13 mouse cellular contexts compared by ENCODE assay signal in genomic region chr5:117111064-117111773, GRCm38 (mm10). TPM values are rescaled to one million over a fixed set of nuclear protein-coding genes. Genes with fewer than 3 reads are reported as not detected.
A peak's percentile ranks its signal among the peaks of the same experiment; 100 is the strongest.
DNase-seq lines count a peak whose midpoint lies in the region; ATAC-seq and TF ChIP-seq lines count a peak whose summit lies in the region.
"Had no signal": no experiment of that assay in that cellular context is flagged by ENCODE, and none has a peak within 500 bp of the region (broad histone marks: within the 10 kb centered on the region; RNA-seq: fewer than 3 reads in every experiment).

No protein-coding gene starts in this region.

- no peak overlapping the region for H3K9ac ChIP-seq in hindbrain, postnatal 0 days (replicated peaks; ENCODE audit: low read length)
- no peak overlapping the region for H3K9ac ChIP-seq in midbrain, embryonic 11.5 days (ENCODE audit: low read length)
- H3K9ac ChIP-seq in midbrain, embryonic 16.5 days (ENCODE audit: low read depth, low read length): no peak overlapping the region
- no peak overlapping the region for H3K9ac ChIP-seq in stomach, postnatal 0 days (ENCODE audit: low read length)
- H3K9ac ChIP-seq: liver, postnatal 0 days had no signal

- no peaks in the 10 kb centered on the region for H3K27me3 ChIP-seq in hindbrain, postnatal 0 days (ENCODE audit: insufficient read depth, low read length)
- H3K27me3 ChIP-seq in hindbrain, embryonic 10.5 days (ENCODE audit: insufficient read depth, poor library complexity, severe bottlenecking): no peaks in the 10 kb centered on the region
- H3K27me3 ChIP-seq in midbrain, embryonic 11.5 days (ENCODE audit: control insufficient read depth, insufficient read depth, low read length): no peaks in the 10 kb centered on the region
- no peaks in the 10 kb centered on the region for H3K27me3 ChIP-seq in midbrain, embryonic 16.5 days (ENCODE audit: control insufficient read depth, insufficient read depth, low read depth, low read length)
- no peaks in the 10 kb centered on the region for H3K27me3 ChIP-seq in stomach, postnatal 0 days (ENCODE audit: control insufficient read depth, insufficient read depth, low read length)

- TF ChIP-seq CTCF in hindbrain, postnatal 0 days (IDR thresholded peaks at IDR 0.05; ENCODE audit: low read depth): peak; percentile 27
- 0 out of 2 replicates have a peak, but pooled peaks have one; percentile 28 for TF ChIP-seq CTCF in bone marrow macrophage, adult 2 months (IDR thresholded peaks at IDR 0.05; ENCODE audit: low read depth, low read length)
- TF ChIP-seq CTCF in stomach, postnatal 0 days (IDR thresholded peaks at IDR 0.05; ENCODE audit: low read depth): peak; percentile 29; the same call in 1 of the 2 replicates

- no peaks in the 10 kb centered on the region for H3K4me1 ChIP-seq in hindbrain, postnatal 0 days (ENCODE audit: insufficient read depth, low read length)
- H3K4me1 ChIP-seq in hindbrain, embryonic 10.5 days (replicated peaks): peaks cover 11% of the 10 kb centered on the region
- no peaks in the 10 kb centered on the region for H3K4me1 ChIP-seq in midbrain, embryonic 11.5 days (ENCODE audit: control insufficient read depth, insufficient read depth, low read length)
- peaks cover 9% of the 10 kb centered on the region for H3K4me1 ChIP-seq in midbrain, embryonic 16.5 days (ENCODE audit: control insufficient read depth, insufficient read depth, low read length)
- H3K4me1 ChIP-seq in bone marrow macrophage, adult 2 months (ENCODE audit: control insufficient read depth, insufficient read depth, low read length): 0 out of 2 replicates have a peak, but pooled peaks cover 2% of the 10 kb centered on the region
- no peaks in the 10 kb centered on the region for H3K4me1 ChIP-seq in stomach, postnatal 0 days (replicated peaks; ENCODE audit: control insufficient read depth, insufficient read depth)

- no peak for TF ChIP-seq POLR2A in bone marrow macrophage, adult 2 months (IDR thresholded peaks at IDR 0.05; ENCODE audit: borderline replicate concordance, low read depth, low read length)

- peaks cover 48% of the 10 kb centered on the region for H3K36me3 ChIP-seq in hindbrain, postnatal 0 days (ENCODE audit: insufficient read depth, low read length)
- peaks cover 76% of the 10 kb centered on the region for H3K36me3 ChIP-seq in hindbrain, embryonic 10.5 days
- peaks cover 23% of the 10 kb centered on the region for H3K36me3 ChIP-seq in midbrain, embryonic 11.5 days (ENCODE audit: control insufficient read depth, insufficient read depth, low read length)
- H3K36me3 ChIP-seq in midbrain, embryonic 16.5 days (ENCODE audit: control insufficient read depth, insufficient read depth, low read length): peaks cover 30% of the 10 kb centered on the region
- H3K36me3 ChIP-seq in stomach, postnatal 0 days (ENCODE audit: control insufficient read depth, insufficient read depth, low read length): peaks cover 11% of the 10 kb centered on the region; the same call in 1 of the 2 replicates

- WGBS in hindbrain, postnatal 0 days: 91% methylated on average over 16 of the region's 16 CpGs
- 92% methylated on average over 16 of the region's 16 CpGs for WGBS in hindbrain, embryonic 10.5 days
- WGBS in midbrain, embryonic 11.5 days: 91% methylated on average over 16 of the region's 16 CpGs
- 91% methylated on average over 16 of the region's 16 CpGs for WGBS in midbrain, embryonic 16.5 days
- 86% methylated on average over 16 of the region's 16 CpGs for WGBS in stomach, postnatal 0 days

- ATAC-seq in hindbrain, postnatal 0 days: no peak
- ATAC-seq in midbrain, embryonic 11.5 days (ENCODE audit: low FRiP score): no peak
- no peak for ATAC-seq in midbrain, embryonic 16.5 days
- ATAC-seq in stomach, postnatal 0 days (ENCODE audit: low FRiP score, low TSS enrichment): no peak
- ATAC-seq: liver, postnatal 0 days had no signal

- no peak overlapping the region for H3K4me3 ChIP-seq in hindbrain, postnatal 0 days (ENCODE audit: low read length)
- no peak overlapping the region for H3K4me3 ChIP-seq in hindbrain, embryonic 10.5 days
- H3K4me3 ChIP-seq in midbrain, embryonic 11.5 days (ENCODE audit: low read depth, low read length): no peak overlapping the region
- H3K4me3 ChIP-seq in midbrain, embryonic 16.5 days (ENCODE audit: low read depth, low read length): no peak overlapping the region
- H3K4me3 ChIP-seq in bone marrow macrophage, adult 2 months (ENCODE audit: insufficient read depth, low read length): no peak overlapping the region
- no peak overlapping the region for H3K4me3 ChIP-seq in stomach, postnatal 0 days (ENCODE audit: low read depth, low read length)
- H3K4me3 ChIP-seq: limb, embryonic 10.5 days had no signal

- DNase-seq in hindbrain, postnatal 0 days (ENCODE audit: low spot score): no peak
- DNase-seq in hindbrain, embryonic 10.5 days (ENCODE audit: low spot score): no peak
- DNase-seq in midbrain, embryonic 11.5 days (ENCODE audit: low spot score, missing footprints): peak; percentile 57
- no peak for DNase-seq in stomach, postnatal 0 days (ENCODE audit: low spot score)
- no peak for DNase-seq in ovary, postnatal 14 days (ENCODE audit: low spot score)
- DNase-seq: adrenal gland, adult 8-10 months; heart, adult 18-20 months; heart, postnatal 14 days; liver, postnatal 0 days had no signal

- no peak for TF ChIP-seq EP300 in stomach, postnatal 0 days (optimal IDR thresholded peaks at IDR 0.05)

- H3K27ac ChIP-seq in hindbrain, postnatal 0 days: no peak overlapping the region
- no peak overlapping the region for H3K27ac ChIP-seq in hindbrain, embryonic 10.5 days
- H3K27ac ChIP-seq in midbrain, embryonic 11.5 days (ENCODE audit: low read depth, low read length): no peak overlapping the region
- H3K27ac ChIP-seq in midbrain, embryonic 16.5 days (ENCODE audit: low read length): no peak overlapping the region
- H3K27ac ChIP-seq in bone marrow macrophage, adult 2 months (ENCODE audit: insufficient read depth, low read depth, low read length): no peak overlapping the region
- no peak overlapping the region for H3K27ac ChIP-seq in stomach, postnatal 0 days (replicated peaks)
- H3K27ac ChIP-seq: limb, embryonic 10.5 days; macrophage had no signal

- no peak overlapping the region for H3K4me2 ChIP-seq in hindbrain, postnatal 0 days (ENCODE audit: low read depth, low read length)
- H3K4me2 ChIP-seq in midbrain, embryonic 11.5 days: no peak overlapping the region
- no peak overlapping the region for H3K4me2 ChIP-seq in midbrain, embryonic 16.5 days (ENCODE audit: low read length)
- H3K4me2 ChIP-seq in stomach, postnatal 0 days (replicated peaks; ENCODE audit: low read depth): no peak overlapping the region

- H3K9me3 ChIP-seq in hindbrain, postnatal 0 days (ENCODE audit: low read length): no peaks in the 10 kb centered on the region
- H3K9me3 ChIP-seq in hindbrain, embryonic 10.5 days: no peaks in the 10 kb centered on the region
- H3K9me3 ChIP-seq in midbrain, embryonic 11.5 days (ENCODE audit: control insufficient read depth, low read length): no peaks in the 10 kb centered on the region
- H3K9me3 ChIP-seq in midbrain, embryonic 16.5 days (replicated peaks; ENCODE audit: control insufficient read depth, low read length, poor library complexity, severe bottlenecking): no peaks in the 10 kb centered on the region
- no peaks in the 10 kb centered on the region for H3K9me3 ChIP-seq in stomach, postnatal 0 days (ENCODE audit: control insufficient read depth, low read length)
- H3K9me3 ChIP-seq: limb, embryonic 10.5 days had no signal

RNA-seq across cellular contexts. Expression of gene Suds3, which starts 4.7 kb away (rescaled TPM):
- total RNA-seq in hindbrain, postnatal 0 days (2014; rRNA removed): 83.4 and 99.7 TPM in 2 replicates
- polyA plus RNA-seq in hindbrain, postnatal 0 days (2015; fragmentation: Nextera tagmentation; extraction: Ambion mirVana): 65.4 and 68.1 TPM in 2 replicates
- 79.1 and 90.4 TPM in 2 replicates for polyA plus RNA-seq in hindbrain, embryonic 10.5 days (2016; fragmentation: Nextera tagmentation; extraction: Ambion mirVana)
- 49.0 and 50.3 TPM in 2 replicates for polyA plus RNA-seq in midbrain, embryonic 11.5 days (2014; fragmentation: Nextera tagmentation; extraction: Ambion mirVana)
- 82.3 and 83.6 TPM in 2 replicates for polyA plus RNA-seq in midbrain, embryonic 16.5 days (2015; fragmentation: Nextera tagmentation; extraction: Ambion mirVana)
- polyA plus RNA-seq in bone marrow macrophage, adult 2 months (2012; ENCODE audit: insufficient read depth, insufficient read length, missing spikeins): 50.7 and 51.4 TPM in 2 replicates
- polyA plus RNA-seq in stomach, postnatal 0 days (2015; fragmentation: Nextera tagmentation; extraction: Ambion mirVana): 42.2 and 46.9 TPM in 2 replicates

RNA-seq across cellular contexts. Expression of gene Taok3, which starts 8.7 kb away (rescaled TPM):
- 21.0 and 27.3 TPM in 2 replicates for total RNA-seq in hindbrain, postnatal 0 days (2014; rRNA removed)
- 50.2 and 51.9 TPM in 2 replicates for polyA plus RNA-seq in hindbrain, postnatal 0 days (2015; fragmentation: Nextera tagmentation; extraction: Ambion mirVana)
- 10.4 and 16.4 TPM in 2 replicates for polyA plus RNA-seq in hindbrain, embryonic 10.5 days (2016; fragmentation: Nextera tagmentation; extraction: Ambion mirVana)
- polyA plus RNA-seq in midbrain, embryonic 11.5 days (2014; fragmentation: Nextera tagmentation; extraction: Ambion mirVana): 19.3 and 19.7 TPM in 2 replicates
- polyA plus RNA-seq in midbrain, embryonic 16.5 days (2015; fragmentation: Nextera tagmentation; extraction: Ambion mirVana): 67.1 and 69.2 TPM in 2 replicates
- polyA plus RNA-seq in bone marrow macrophage, adult 2 months (2012; ENCODE audit: insufficient read depth, insufficient read length, missing spikeins): 110 and 112 TPM in 2 replicates
- 23.1 and 24.2 TPM in 2 replicates for polyA plus RNA-seq in stomach, postnatal 0 days (2015; fragmentation: Nextera tagmentation; extraction: Ambion mirVana)
